Mouse (Mus musculus) limb, embryonic 14.5 days (tissue): ENCODE data around the gene Fastkd3. TPM values are rescaled to one million over a fixed set of nuclear protein-coding genes. Genes with fewer than 3 reads are reported as not detected.

Experiments
- ATAC-seq: fragments of 200-750 bp; cut with Nextera tagmentation; 2 replicates; pipeline ENCODE4 v1.8.0; 2017; ENCODE audit warnings: low read depth, moderate number of reproducible peaks, moderate TSS enrichment; ENCODE audit not compliant: low FRiP score
- DNase-seq: peaks from one replicate; pipeline ENCODE4 v3.0.0-alpha.2; 2015; ENCODE audit warnings: low spot score
- H3K27ac ChIP-seq: fragments of 300-500 bp; sonication (generic); replicated peaks from 2 replicates; pipeline ENCODE4 v1.5.1; 2014; ENCODE audit warnings: low read depth, mild to moderate bottlenecking, low read length, moderate library complexity, mixed read lengths
- H3K27me3 ChIP-seq: fragments of 300-500 bp; sonication (generic); 2 replicates; pipeline ENCODE4 v1.6.1; 2014; ENCODE audit warnings: low read length, mixed read lengths; ENCODE audit not compliant: control insufficient read depth, insufficient read depth
- H3K36me3 ChIP-seq: fragments of 300-500 bp; sonication (generic); 2 replicates; pipeline ENCODE4 v1.6.1; 2014; ENCODE audit warnings: mild to moderate bottlenecking, low read length, moderate library complexity, mixed read lengths; ENCODE audit not compliant: control insufficient read depth, insufficient read depth
- H3K4me1 ChIP-seq: fragments of 300-500 bp; sonication (generic); 2 replicates; pipeline ENCODE4 v1.6.1; 2014; ENCODE audit warnings: antibody characterized with exemption, low read length, mixed read lengths; ENCODE audit not compliant: control insufficient read depth, insufficient read depth
- H3K4me2 ChIP-seq: fragments of 300-500 bp; sonication (generic); replicated peaks from 2 replicates; pipeline ENCODE4 v1.6.1; 2014; ENCODE audit warnings: low read depth, mild to moderate bottlenecking, low read length, moderate library complexity; ENCODE audit not compliant: severe bottlenecking
- H3K4me3 ChIP-seq: fragments of 300-500 bp; sonication (generic); replicated peaks from 2 replicates; pipeline ENCODE4 v1.5.1; 2014; ENCODE audit warnings: low read length
- H3K9ac ChIP-seq: fragments of 300-500 bp; sonication (generic); 2 replicates; pipeline ENCODE4 v1.6.1; 2014; ENCODE audit warnings: mild to moderate bottlenecking, low read depth, low read length, moderate library complexity; ENCODE audit not compliant: severe bottlenecking
- H3K9me3 ChIP-seq: fragments of 300-500 bp; sonication (generic); 2 replicates; pipeline ENCODE4 v1.6.1; 2016; ENCODE audit warnings: low read length; ENCODE audit not compliant: control insufficient read depth
- POLR2A ChIP-seq: fragments of 200-500 bp; IDR thresholded peaks from 2 replicates; pipeline ENCODE4 v1.8.0; 2012; ENCODE audit warnings: inconsistent platforms, mild to moderate bottlenecking, moderate library complexity, borderline replicate concordance; ENCODE audit not compliant: insufficient read depth, insufficient read length; ENCODE audit errors: extremely low read depth
- WGBS: fragments of 180-500 bp; shearing (Covaris S2); extraction: QIAGEN DNeasy Blood & Tissue Kit; methylation state at CpG from one replicate; pipeline ENCODE4 v1.1.7; 2014; 5-methylcytosine and 5-hydroxymethylcytosine counted together
- polyA plus RNA-seq, 2 experiments: library from polyadenylated mRNA; depleted of rRNA in 1 of 2; stranded (reverse) in 1 of 2; unstranded in 1 of 2; fragments of >200 nt; fragmentation: Nextera tagmentation in 1 of 2; extraction: Ambion mirVana in 1 of 2; gene quantifications; 2 replicates each; pipeline versions ENCODE4 v1.2.1 to v1.2.3; 2012 to 2014

Gene Fastkd3
- polyA plus RNA-seq, 2 experiments: 30.3 to 33.9 TPM

- H3K27me3 ChIP-seq: no peaks in the 10 kb centered on the region
- WGBS: 32% methylated on average over 21 of the region's 21 CpGs
- ATAC-seq (peak; percentile 64), DNase-seq (peak; percentile 39)
- H3K36me3 ChIP-seq: no peaks in the 10 kb centered on the region
- H3K9ac ChIP-seq: peak overlapping the region; percentile 29; the same call in 1 of the 2 replicates
- peak overlapping the region; percentile 17 for H3K4me3 ChIP-seq
- H3K4me1 ChIP-seq: no peaks in the 10 kb centered on the region; the same call in 1 of the 2 replicates
- no peaks in the 10 kb centered on the region for H3K9me3 ChIP-seq
- TF ChIP-seq POLR2A: no peak
- H3K4me2 ChIP-seq: peak overlapping the region; percentile 40
- peak overlapping the region; percentile 65; the same call in 1 of the 2 replicates for H3K27ac ChIP-seq
Measured at GRCm38 (mm10) chr13:68607652-68608405, 25.8 kb downstream of the Fastkd3 start.

GRCm38 (mm10) chr13:68622792-68623191 lies 40.8 kb downstream of the Fastkd3 start:
- H3K4me3 ChIP-seq: no peak overlapping the region
- no peak overlapping the region for H3K4me2 ChIP-seq
- 58% methylated on average over 6 of the region's 6 CpGs for WGBS
- no peaks in the 10 kb centered on the region for H3K27me3 ChIP-seq
- no peak overlapping the region for H3K9ac ChIP-seq
- H3K4me1 ChIP-seq: no peaks in the 10 kb centered on the region
- H3K27ac ChIP-seq: no peak overlapping the region
- DNase-seq (no peak), ATAC-seq (no peak)
- no peak for TF ChIP-seq POLR2A
- H3K36me3 ChIP-seq: 0 out of 2 replicates have a peak, but pooled peaks cover 3% of the 10 kb centered on the region
- no peaks in the 10 kb centered on the region for H3K9me3 ChIP-seq

- no peak for ATAC-seq
- Histone ChIP-seq H3K4me1 (no peaks in the 10 kb centered on the region), H3K36me3 (no peaks in the 10 kb centered on the region), H3K27ac (no peak overlapping the region), H3K4me2 (no peak overlapping the region), H3K9ac (no peak overlapping the region), H3K27me3 (no peaks in the 10 kb centered on the region), H3K4me3 (no peak overlapping the region), H3K9me3 (no peaks in the 10 kb centered on the region)
- 80% methylated on average over 3 of the region's 3 CpGs for WGBS
- DNase-seq: no peak
- no peak for TF ChIP-seq POLR2A
Measured at GRCm38 (mm10) chr13:68627041-68627440, 45.0 kb downstream of the Fastkd3 start.

Other genes starting within 250 kb of the Fastkd3 start
- gene Mtrr, start 85 bp upstream of the Fastkd3 start, polyA plus RNA-seq (2012; rRNA removed): 20.5 and 21.9 TPM in 2 replicates
- 15.7 and 16.9 TPM in 2 replicates for gene Mtrr, start 85 bp upstream of the Fastkd3 start, polyA plus RNA-seq (2014; fragmentation: Nextera tagmentation; extraction: Ambion mirVana)
- gene 1700001L19Rik, start 15.2 kb downstream of the Fastkd3 start, polyA plus RNA-seq (2012; rRNA removed): 0.15 and 0.28 TPM in 2 replicates
- 0.29 and 0.70 TPM in 2 replicates for gene 1700001L19Rik, start 15.2 kb downstream of the Fastkd3 start, polyA plus RNA-seq (2014; fragmentation: Nextera tagmentation; extraction: Ambion mirVana)